Mouse (Mus musculus): ENCODE results near the gene Fermt2. TPM values are rescaled to one million over a fixed set of nuclear protein-coding genes. Genes with fewer than 3 reads are reported as not detected.

Fermt2 gene
- polyA plus RNA-seq, 1 experiment from 2014 or later = 169 TPM

Other genes with a start within 250 kb of the Fermt2 start
- gene Ero1l, start 211.3 kb downstream of the Fermt2 start, polyA plus RNA-seq (2015; fragmentation: Nextera tagmentation; extraction: Ambion mirVana) = 56.1 and 73.9 TPM in 2 replicates
- 129 and 148 TPM in 2 replicates for gene Psmc6, start 200.3 kb downstream of the Fermt2 start, polyA plus RNA-seq (2015; fragmentation: Nextera tagmentation; extraction: Ambion mirVana)
- 52.6 and 56.9 TPM in 2 replicates for gene Styx, start 179.0 kb downstream of the Fermt2 start, polyA plus RNA-seq (2015; fragmentation: Nextera tagmentation; extraction: Ambion mirVana)
- 60.0 and 69.2 TPM in 2 replicates for gene Gnpnat1, start 125.2 kb downstream of the Fermt2 start, polyA plus RNA-seq (2015; fragmentation: Nextera tagmentation; extraction: Ambion mirVana)
- gene Ddhd1, start 128.0 kb upstream of the Fermt2 start, polyA plus RNA-seq (2015; fragmentation: Nextera tagmentation; extraction: Ambion mirVana) = 6.7 and 8.6 TPM in 2 replicates